9 mouse cellular contexts compared by ENCODE assay signal in the genomic region with DNA sequence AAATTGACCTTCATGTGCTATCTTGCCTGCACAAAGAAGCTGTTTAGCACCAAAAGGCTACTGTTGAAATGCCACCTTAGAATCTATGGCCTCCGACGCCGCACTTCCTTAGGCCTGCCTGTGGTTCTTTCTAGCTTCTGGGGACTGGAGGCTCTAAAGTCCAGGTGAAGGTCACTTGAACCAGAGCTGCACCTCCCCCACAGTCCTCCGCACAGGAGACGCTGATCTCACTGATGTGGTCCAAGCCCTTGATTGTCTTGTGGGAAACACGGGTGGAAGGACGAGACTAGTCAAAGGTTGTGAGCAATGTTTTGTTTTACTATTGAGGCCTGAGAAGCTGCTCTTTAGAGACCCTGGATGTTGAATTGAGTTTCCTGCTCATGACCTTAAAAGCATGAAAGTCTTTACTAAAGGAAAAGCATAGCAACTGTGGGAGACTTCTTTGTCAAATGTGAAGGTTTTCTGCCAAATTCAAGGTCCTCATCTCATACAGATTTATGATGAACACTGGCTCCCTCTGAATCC. TPM values are rescaled to one million over a fixed set of nuclear protein-coding genes. Genes with fewer than 3 reads are reported as not detected.
DNase-seq lines count a peak whose midpoint lies in the region; ATAC-seq and TF ChIP-seq lines count a peak whose summit lies in the region.
"Had no signal": no experiment of that assay in that cellular context is flagged by ENCODE, and none has a peak within 500 bp of the region (broad histone marks: within the 10 kb centered on the region; RNA-seq: fewer than 3 reads in every experiment).

No protein-coding gene starts in this region.

- TF ChIP-seq POLR2A in cerebellum, adult 2 months (IDR thresholded peaks at IDR 0.05; ENCODE audit: borderline replicate concordance, insufficient read depth, low read length): no peak

- H3K36me3 ChIP-seq in erythroblast, embryonic 14.5 days (ENCODE audit: control insufficient read depth): peaks cover 61% of the 10 kb centered on the region
- no peaks in the 10 kb centered on the region for H3K36me3 ChIP-seq in midbrain, embryonic 11.5 days (ENCODE audit: control insufficient read depth, insufficient read depth, low read length)
- no peaks in the 10 kb centered on the region for H3K36me3 ChIP-seq in midbrain, embryonic 16.5 days (ENCODE audit: control insufficient read depth, insufficient read depth, low read length)
- H3K36me3 ChIP-seq in kidney, embryonic 16.5 days (ENCODE audit: insufficient read depth, low read length): peaks cover 25% of the 10 kb centered on the region
- peaks cover 22% of the 10 kb centered on the region for H3K36me3 ChIP-seq in stomach, embryonic 14.5 days (ENCODE audit: control insufficient read depth, insufficient read depth, low read length)

- no peak overlapping the region for H3K9ac ChIP-seq in midbrain, embryonic 11.5 days (ENCODE audit: low read length)
- H3K9ac ChIP-seq in midbrain, embryonic 16.5 days (ENCODE audit: low read depth, low read length): no peak overlapping the region
- H3K9ac ChIP-seq in kidney, embryonic 16.5 days (replicated peaks; ENCODE audit: low read length): peak overlapping the region; percentile 27
- no peak overlapping the region for H3K9ac ChIP-seq in stomach, embryonic 14.5 days (replicated peaks; ENCODE audit: low read depth, low read length)

- no peaks in the 10 kb centered on the region for H3K9me3 ChIP-seq in erythroblast, embryonic 14.5 days (ENCODE audit: control insufficient read depth, low read length)
- H3K9me3 ChIP-seq in midbrain, embryonic 11.5 days (ENCODE audit: control insufficient read depth, low read length): no peaks in the 10 kb centered on the region
- no peaks in the 10 kb centered on the region for H3K9me3 ChIP-seq in midbrain, embryonic 16.5 days (replicated peaks; ENCODE audit: control insufficient read depth, low read length, poor library complexity, severe bottlenecking)
- H3K9me3 ChIP-seq in kidney, embryonic 16.5 days (ENCODE audit: low read length): no peaks in the 10 kb centered on the region
- H3K9me3 ChIP-seq in stomach, embryonic 14.5 days (ENCODE audit: control insufficient read depth, low read depth, low read length): no peaks in the 10 kb centered on the region

- TF ChIP-seq CTCF in cerebellum, adult 2 months (IDR thresholded peaks at IDR 0.05; ENCODE audit: borderline replicate concordance, insufficient read depth, low read depth, low read length): no peak

- intact Hi-C loops in left cerebral cortex, postnatal 36 days (cut with DNase I): no loop called here

- no peaks in the 10 kb centered on the region for H3K27me3 ChIP-seq in erythroblast, embryonic 14.5 days (ENCODE audit: control insufficient read depth)
- peaks cover 5% of the 10 kb centered on the region for H3K27me3 ChIP-seq in midbrain, embryonic 11.5 days (ENCODE audit: control insufficient read depth, insufficient read depth, low read length)
- H3K27me3 ChIP-seq in midbrain, embryonic 16.5 days (ENCODE audit: control insufficient read depth, insufficient read depth, low read depth, low read length): peaks cover 6% of the 10 kb centered on the region
- no peaks in the 10 kb centered on the region for H3K27me3 ChIP-seq in kidney, embryonic 16.5 days (ENCODE audit: insufficient read depth, low read length)
- H3K27me3 ChIP-seq in stomach, embryonic 14.5 days (ENCODE audit: control insufficient read depth, insufficient read depth, low read length): no peaks in the 10 kb centered on the region
- no peaks in the 10 kb centered on the region; the same call in 1 of the 2 replicates for H3K27me3 ChIP-seq in cerebellum, adult 2 months (ENCODE audit: control insufficient read depth, insufficient read depth, low read length)

- peak overlapping the region; percentile 70 for H3K4me3 ChIP-seq in erythroblast, embryonic 14.5 days (replicated peaks)
- H3K4me3 ChIP-seq in midbrain, embryonic 11.5 days (ENCODE audit: low read depth, low read length): no peak overlapping the region
- no peak overlapping the region for H3K4me3 ChIP-seq in midbrain, embryonic 16.5 days (ENCODE audit: low read depth, low read length)
- H3K4me3 ChIP-seq in kidney, embryonic 16.5 days (ENCODE audit: low read length): peak overlapping the region; percentile 54
- H3K4me3 ChIP-seq in stomach, embryonic 14.5 days (ENCODE audit: low read depth, low read length): peak overlapping the region; percentile 15; the same call in 1 of the 2 replicates
- H3K4me3 ChIP-seq in cerebellum, adult 2 months (replicated peaks; ENCODE audit: insufficient read depth, low read depth, low read length): no peak overlapping the region

- peaks cover 61% of the 10 kb centered on the region for H3K4me1 ChIP-seq in erythroblast, embryonic 14.5 days (ENCODE audit: control insufficient read depth)
- H3K4me1 ChIP-seq in midbrain, embryonic 11.5 days (ENCODE audit: control insufficient read depth, insufficient read depth, low read length): peaks cover 11% of the 10 kb centered on the region
- peaks cover 14% of the 10 kb centered on the region for H3K4me1 ChIP-seq in midbrain, embryonic 16.5 days (ENCODE audit: control insufficient read depth, insufficient read depth, low read length)
- peaks cover 42% of the 10 kb centered on the region for H3K4me1 ChIP-seq in kidney, embryonic 16.5 days (ENCODE audit: insufficient read depth, low read length)
- H3K4me1 ChIP-seq in stomach, embryonic 14.5 days (ENCODE audit: control insufficient read depth, insufficient read depth, low read length): peaks cover 23% of the 10 kb centered on the region
- peaks cover 7% of the 10 kb centered on the region; the same call in 1 of the 2 replicates for H3K4me1 ChIP-seq in cerebellum, adult 2 months (ENCODE audit: control insufficient read depth, insufficient read depth, low read length)

- no peak for DNase-seq in midbrain, embryonic 11.5 days (ENCODE audit: low spot score, missing footprints)
- DNase-seq in left cerebral cortex, postnatal 36 days (ENCODE audit: low spot score in 2 of 2): no peak
- DNase-seq in cerebellum, adult 2 months: no peak

- WGBS in midbrain, embryonic 11.5 days: 86% methylated on average over 7 of the region's 7 CpGs
- WGBS in midbrain, embryonic 16.5 days: 81% methylated on average over 7 of the region's 7 CpGs
- 40% methylated on average over 7 of the region's 7 CpGs for WGBS in kidney, embryonic 16.5 days
- 64% methylated on average over 7 of the region's 7 CpGs for WGBS in stomach, embryonic 14.5 days
- WGBS in cerebellum, adult 2 months: 87% methylated on average over 7 of the region's 7 CpGs

- ATAC-seq in erythroblast, adult 5-6 weeks (replicated peaks; ENCODE audit: low FRiP score, poor library complexity, severe bottlenecking): no peak
- no peak for ATAC-seq in midbrain, embryonic 11.5 days (ENCODE audit: low FRiP score)
- no peak for ATAC-seq in midbrain, embryonic 16.5 days
- no peak for ATAC-seq in kidney, embryonic 16.5 days (ENCODE audit: low FRiP score, low TSS enrichment)
- ATAC-seq in stomach, embryonic 14.5 days (ENCODE audit: insufficient number of reproducible peaks, insufficient read depth, low FRiP score, low read depth): no peak

- no peak overlapping the region for H3K27ac ChIP-seq in midbrain, embryonic 11.5 days (ENCODE audit: low read depth, low read length)
- H3K27ac ChIP-seq in midbrain, embryonic 16.5 days (ENCODE audit: low read length): no peak overlapping the region
- H3K27ac ChIP-seq in kidney, embryonic 16.5 days (ENCODE audit: low read length): peak overlapping the region; percentile 70
- H3K27ac ChIP-seq in stomach, embryonic 14.5 days (ENCODE audit: low read length): no peak overlapping the region
- no peak overlapping the region for H3K27ac ChIP-seq in cerebellum, adult 2 months (ENCODE audit: insufficient read depth, low read length)

- H3K4me2 ChIP-seq in midbrain, embryonic 11.5 days: peak overlapping the region; percentile 77; the same call in 1 of the 2 replicates
- no peak overlapping the region for H3K4me2 ChIP-seq in midbrain, embryonic 16.5 days (ENCODE audit: low read length)
- peak overlapping the region; percentile 76 for H3K4me2 ChIP-seq in kidney, embryonic 16.5 days (replicated peaks; ENCODE audit: low read depth, low read length)
- H3K4me2 ChIP-seq in stomach, embryonic 14.5 days (replicated peaks; ENCODE audit: low read depth, low read length): peak overlapping the region; percentile 69

RNA-seq across cellular contexts. Expression of a gene that starts 3.1 kb away (rescaled TPM):
- 12.6 and 20.7 TPM in 2 replicates for polyA plus RNA-seq in erythroblast, embryonic 14.5 days (2012)
- total RNA-seq in erythroblast, adult 5-6 weeks (2015; ENCODE audit: low replicate concordance): 73.8 and 96.1 TPM in 2 replicates
- 36.4 and 46.4 TPM in 2 replicates for total RNA-seq in erythroblast, adult 5-6 weeks (2017; ENCODE audit: low replicate concordance)
- polyA plus RNA-seq in midbrain, embryonic 11.5 days (2014; fragmentation: Nextera tagmentation; extraction: Ambion mirVana): 102 and 106 TPM in 2 replicates
- polyA plus RNA-seq in midbrain, embryonic 16.5 days (2015; fragmentation: Nextera tagmentation; extraction: Ambion mirVana): 11.6 and 12.5 TPM in 2 replicates
- 213 and 219 TPM in 2 replicates for polyA plus RNA-seq in kidney, embryonic 16.5 days (2015; fragmentation: Nextera tagmentation; extraction: Ambion mirVana)
- polyA plus RNA-seq in stomach, embryonic 14.5 days (2014; fragmentation: Nextera tagmentation; extraction: Ambion mirVana): 191 and 203 TPM in 2 replicates
- total RNA-seq in left cerebral cortex, postnatal 36 days (2021): 10 to 100 TPM; 60.3 to 78.5 TPM
- polyA plus RNA-seq in cerebellum, adult 2 months (2012; rRNA removed): 6.4 and 9.0 TPM in 2 replicates

RNA-seq across cellular contexts. Expression of a gene that starts 22.2 kb away (rescaled TPM):
- not detected in 2 replicates for polyA plus RNA-seq in erythroblast, embryonic 14.5 days (2012)
- total RNA-seq in erythroblast, adult 5-6 weeks (2015; ENCODE audit: low replicate concordance): not detected in 2 replicates
- not detected in 2 replicates for total RNA-seq in erythroblast, adult 5-6 weeks (2017; ENCODE audit: low replicate concordance)
- 3.6 and 4.8 TPM in 2 replicates for polyA plus RNA-seq in midbrain, embryonic 11.5 days (2014; fragmentation: Nextera tagmentation; extraction: Ambion mirVana)
- polyA plus RNA-seq in midbrain, embryonic 16.5 days (2015; fragmentation: Nextera tagmentation; extraction: Ambion mirVana): 5.1 and 7.1 TPM in 2 replicates
- polyA plus RNA-seq in kidney, embryonic 16.5 days (2015; fragmentation: Nextera tagmentation; extraction: Ambion mirVana): 3.3 and 5.8 TPM in 2 replicates
- 31.1 and 38.9 TPM in 2 replicates for polyA plus RNA-seq in stomach, embryonic 14.5 days (2014; fragmentation: Nextera tagmentation; extraction: Ambion mirVana)
- 1 to 10 TPM in 1 of 2 experiments, under 1 TPM in 1; 0.97 to 1.8 TPM for total RNA-seq in left cerebral cortex, postnatal 36 days (2021)
- 25.7 and 37.7 TPM in 2 replicates for polyA plus RNA-seq in cerebellum, adult 2 months (2012; rRNA removed)
- total RNA-seq: hematopoietic stem cell, adult 5-6 weeks had no signal

RNA-seq across cellular contexts. Expression of a gene that starts 41.6 kb away (rescaled TPM):
- 17.1 and 18.1 TPM in 2 replicates for polyA plus RNA-seq in erythroblast, embryonic 14.5 days (2012)
- 11.9 and 21.7 TPM in 2 replicates for total RNA-seq in erythroblast, adult 5-6 weeks (2015; ENCODE audit: low replicate concordance)
- 20.4 and 28.1 TPM in 2 replicates for total RNA-seq in erythroblast, adult 5-6 weeks (2017; ENCODE audit: low replicate concordance)
- polyA plus RNA-seq in midbrain, embryonic 11.5 days (2014; fragmentation: Nextera tagmentation; extraction: Ambion mirVana): 19.7 and 27.2 TPM in 2 replicates
- polyA plus RNA-seq in midbrain, embryonic 16.5 days (2015; fragmentation: Nextera tagmentation; extraction: Ambion mirVana): 3.2 and 4.9 TPM in 2 replicates
- polyA plus RNA-seq in kidney, embryonic 16.5 days (2015; fragmentation: Nextera tagmentation; extraction: Ambion mirVana): 35.8 and 45.8 TPM in 2 replicates
- 22.7 and 24.6 TPM in 2 replicates for polyA plus RNA-seq in stomach, embryonic 14.5 days (2014; fragmentation: Nextera tagmentation; extraction: Ambion mirVana)
- under 1 TPM in 1 of 2 experiments, not detected in 1; 0.32 TPM for total RNA-seq in left cerebral cortex, postnatal 36 days (2021)
- polyA plus RNA-seq in cerebellum, adult 2 months (2012; rRNA removed): 0.07 and 0.22 TPM in 2 replicates

RNA-seq across cellular contexts. Expression of a gene that starts 54.8 kb away (rescaled TPM):
- polyA plus RNA-seq in erythroblast, embryonic 14.5 days (2012): not detected in 2 replicates
- not detected in 2 replicates for total RNA-seq in erythroblast, adult 5-6 weeks (2015; ENCODE audit: low replicate concordance)
- total RNA-seq in erythroblast, adult 5-6 weeks (2017; ENCODE audit: low replicate concordance): not detected in 2 replicates
- polyA plus RNA-seq in midbrain, embryonic 11.5 days (2014; fragmentation: Nextera tagmentation; extraction: Ambion mirVana): 5.0 and 6.2 TPM in 2 replicates
- polyA plus RNA-seq in midbrain, embryonic 16.5 days (2015; fragmentation: Nextera tagmentation; extraction: Ambion mirVana): 7.2 and 7.8 TPM in 2 replicates
- 0.94 and 1.2 TPM in 2 replicates for polyA plus RNA-seq in kidney, embryonic 16.5 days (2015; fragmentation: Nextera tagmentation; extraction: Ambion mirVana)
- 0.22 TPM in 1 of 2 replicates, not detected in the other for polyA plus RNA-seq in stomach, embryonic 14.5 days (2014; fragmentation: Nextera tagmentation; extraction: Ambion mirVana)
- not detected for total RNA-seq in left cerebral cortex, postnatal 36 days (2021)
- polyA plus RNA-seq in cerebellum, adult 2 months (2012; rRNA removed): 1.3 and 1.6 TPM in 2 replicates
- total RNA-seq: hematopoietic stem cell, adult 5-6 weeks had no signal

Comparison
In these comparisons a context has a peak if more than half of its experiments do, and no peak if none do; other contexts are left out.
1. H3K4me3 ChIP-seq: peak in erythroblast, embryonic 14.5 days (single experiment), kidney, embryonic 16.5 days (single experiment) and stomach, embryonic 14.5 days (single experiment); none in midbrain, embryonic 11.5 days (single experiment), midbrain, embryonic 16.5 days (single experiment) and cerebellum, adult 2 months (single experiment).